Mouse (Mus musculus) MEL (cell line): Measurements from ENCODE around the gene Rpl38. TPM values are rescaled to one million over a fixed set of nuclear protein-coding genes. Genes with fewer than 3 reads are reported as not detected.

Experiments used
- polyA plus RNA-seq, 2 experiments: library from polyadenylated mRNA; stranded (reverse) in 1 of 2; unstranded in 1 of 2; fragments of >175 nt in 1 of 2; fragments of >200 nt in 1 of 2; gene quantifications; 2 replicates each; pipeline versions ENCODE4 v1.2.1 to v1.2.4; 2012; ENCODE audit warnings: low replicate concordance in 2 of 2, low read depth in 1 of 2; ENCODE audit not compliant: insufficient read length in 2 of 2, insufficient read depth in 1 of 2, missing spikeins in 1 of 2
- total RNA-seq: library from RNA; depleted of rRNA; stranded (reverse); fragments of 300-350 nt; gene quantifications from 2 replicates; pipeline ENCODE4 v1.2.3, GENCODE M21; 2012; rRNA removed

Rpl38 gene
- total and polyA plus RNA-seq, 3 experiments = 851 to 5,142 (median 1,236) TPM

Other genes with a start within 250 kb of the Rpl38 start
- 9.7 and 10.4 TPM in 2 replicates for gene Ttyh2, start 6.9 kb downstream of the Rpl38 start, total RNA-seq
- gene Ttyh2, start 6.9 kb downstream of the Rpl38 start, polyA plus RNA-seq = 1 to 10 TPM in 1 of 2 experiments, not detected in 1; 7.2 TPM
- gene Dnaic2, start 58.9 kb downstream of the Rpl38 start, total RNA-seq = not detected in 2 replicates
- gene Dnaic2, start 58.9 kb downstream of the Rpl38 start, polyA plus RNA-seq = not detected
- gene Kif19a, start 96.9 kb downstream of the Rpl38 start, total RNA-seq = not detected in 2 replicates
- not detected for gene Kif19a, start 96.9 kb downstream of the Rpl38 start, polyA plus RNA-seq
- gene Btbd17, start 127.4 kb downstream of the Rpl38 start, total RNA-seq = not detected in 2 replicates
- not detected for gene Btbd17, start 127.4 kb downstream of the Rpl38 start, polyA plus RNA-seq
- gene Gpr142, start 130.4 kb downstream of the Rpl38 start, total RNA-seq = not detected in 2 replicates
- not detected for gene Gpr142, start 130.4 kb downstream of the Rpl38 start, polyA plus RNA-seq
- not detected in 2 replicates for gene Gprc5c, start 182.6 kb downstream of the Rpl38 start, total RNA-seq
- gene Gprc5c, start 182.6 kb downstream of the Rpl38 start, polyA plus RNA-seq = not detected
- not detected in 2 replicates for gene Cd300a, start 221.5 kb downstream of the Rpl38 start, total RNA-seq
- gene Cd300a, start 221.5 kb downstream of the Rpl38 start, polyA plus RNA-seq = under 1 TPM in 1 of 2 experiments, not detected in 1; 0.58 TPM